Mouse (Mus musculus) heart, postnatal 0 days (tissue): ENCODE measurements around the gene Tbxa2r.

ENCODE experiments used
- CTCF ChIP-seq: IDR thresholded peaks from 2 replicates; pipeline ENCODE4 v1.5.1; 2016; ENCODE audit warnings: antibody characterized with exemption, control low read depth, low read depth
- EP300 ChIP-seq: IDR thresholded peaks from 2 replicates; pipeline ENCODE4 v1.6.1; 2016; ENCODE audit warnings: antibody characterized with exemption, low read depth

- TF ChIP-seq EP300 (no peak), CTCF (no peak)
Observed at GRCm38 (mm10) chr10:81376561-81377361, 48.2 kb downstream of the Tbxa2r start.
